Mouse (Mus musculus) heart, embryonic 11.5 days (tissue): Measurements from ENCODE around the gene Cemip. TPM values are rescaled to one million over a fixed set of nuclear protein-coding genes. Genes with fewer than 3 reads are reported as not detected.

Source experiments
- ATAC-seq: fragments of 200-750 bp; cut with Nextera tagmentation; replicated peaks from 2 replicates; pipeline ENCODE4 v1.8.0; 2017; ENCODE audit warnings: moderate library complexity; ENCODE audit not compliant: insufficient number of reproducible peaks, low FRiP score, low TSS enrichment
- H3K27ac ChIP-seq: fragments of 300-500 bp; sonication (generic); 2 replicates; pipeline ENCODE4 v1.5.1; 2014; ENCODE audit warnings: mild to moderate bottlenecking, low read depth, low read length
- H3K27me3 ChIP-seq: fragments of 300-500 bp; sonication (generic); 2 replicates; pipeline ENCODE4 v1.6.1; 2014; ENCODE audit warnings: mild to moderate bottlenecking, low read length, mixed read lengths; ENCODE audit not compliant: control insufficient read depth, insufficient read depth
- H3K36me3 ChIP-seq: fragments of 300-500 bp; sonication (generic); 2 replicates; pipeline ENCODE4 v1.6.1; 2014; ENCODE audit warnings: mild to moderate bottlenecking, low read length, moderate library complexity, mixed read lengths; ENCODE audit not compliant: control insufficient read depth, insufficient read depth
- H3K4me1 ChIP-seq: fragments of 300-500 bp; sonication (generic); 2 replicates; pipeline ENCODE4 v1.6.1; 2014; ENCODE audit warnings: low read length; ENCODE audit not compliant: control insufficient read depth, insufficient read depth
- H3K4me2 ChIP-seq: fragments of 300-500 bp; sonication (generic); 2 replicates; pipeline ENCODE4 v1.6.1; 2014; ENCODE audit warnings: mild to moderate bottlenecking, moderate library complexity
- H3K4me3 ChIP-seq: fragments of 300-500 bp; sonication (generic); 2 replicates; pipeline ENCODE4 v1.5.1; 2014; ENCODE audit warnings: low read depth, low read length
- H3K9ac ChIP-seq: fragments of 300-500 bp; sonication (generic); 2 replicates; pipeline ENCODE4 v1.6.1; 2014; ENCODE audit warnings: mild to moderate bottlenecking, low read depth, low read length, moderate library complexity
- H3K9me3 ChIP-seq: fragments of 300-500 bp; sonication (generic); replicated peaks from 2 replicates; pipeline ENCODE4 v1.6.1; 2016; ENCODE audit warnings: low read length; ENCODE audit not compliant: control insufficient read depth
- WGBS: fragments of 180-500 bp; shearing (Covaris S2); extraction: QIAGEN DNeasy Blood & Tissue Kit; methylation state at CpG from one replicate; pipeline ENCODE4 v1.1.7; 2014; ENCODE audit not compliant: insufficient replicate concordance; 5-methylcytosine and 5-hydroxymethylcytosine counted together
- polyA plus RNA-seq: library from polyadenylated mRNA; unstranded; fragments of >200 nt; fragmentation: Nextera tagmentation; extraction: Ambion mirVana; gene quantifications from 2 replicates; pipeline ENCODE4 v1.2.1, GENCODE M21; 2014

Cemip gene
- polyA plus RNA-seq, 1 experiment from 2014 or later: 0.82 TPM

- ATAC-seq: no peak
- no peaks in the 10 kb centered on the region for H3K36me3 ChIP-seq
- no peak overlapping the region for H3K9ac ChIP-seq
- WGBS: 86% methylated on average over 7 of the region's 7 CpGs
- H3K27me3 ChIP-seq: no peaks in the 10 kb centered on the region
- H3K9me3 ChIP-seq: no peaks in the 10 kb centered on the region
- no peak overlapping the region for H3K27ac ChIP-seq
- H3K4me2 ChIP-seq: no peak overlapping the region
- no peaks in the 10 kb centered on the region for H3K4me1 ChIP-seq
- no peak overlapping the region for H3K4me3 ChIP-seq
Measured at GRCm38 (mm10) chr7:84053856-84054255, 32.4 kb downstream of the Cemip start.

- Histone ChIP-seq H3K4me2 (no peak overlapping the region), H3K27ac (no peak overlapping the region), H3K4me3 (no peak overlapping the region), H3K36me3 (no peaks in the 10 kb centered on the region), H3K4me1 (no peaks in the 10 kb centered on the region), H3K27me3 (no peaks in the 10 kb centered on the region), H3K9ac (no peak overlapping the region), H3K9me3 (no peaks in the 10 kb centered on the region)
- no peak for ATAC-seq
- WGBS: 80% methylated on average over 4 of the region's 4 CpGs
Measured at GRCm38 (mm10) chr7:84051423-84051822, 34.9 kb downstream of the Cemip start.

- 73% methylated on average over 4 of the region's 4 CpGs for WGBS
- H3K4me1 ChIP-seq: no peaks in the 10 kb centered on the region
- no peaks in the 10 kb centered on the region for H3K36me3 ChIP-seq
- no peaks in the 10 kb centered on the region for H3K9me3 ChIP-seq
- H3K27ac ChIP-seq: no peak overlapping the region
- H3K4me3 ChIP-seq: no peak overlapping the region
- H3K27me3 ChIP-seq: no peaks in the 10 kb centered on the region
- no peak overlapping the region for H3K9ac ChIP-seq
- ATAC-seq: no peak
- no peak overlapping the region for H3K4me2 ChIP-seq
Measured at GRCm38 (mm10) chr7:84045546-84045945, 40.8 kb downstream of the Cemip start.

GRCm38 (mm10) chr7:84044581-84045290 is 41.6 kb downstream of the Cemip start:
- Histone ChIP-seq H3K36me3 (no peaks in the 10 kb centered on the region), H3K9ac (no peak overlapping the region), H3K27me3 (no peaks in the 10 kb centered on the region), H3K4me2 (no peak overlapping the region), H3K9me3 (no peaks in the 10 kb centered on the region), H3K27ac (no peak overlapping the region), H3K4me3 (no peak overlapping the region), H3K4me1 (no peaks in the 10 kb centered on the region)
- 72% methylated on average over 4 of the region's 4 CpGs for WGBS
- ATAC-seq: no peak

DNA sequence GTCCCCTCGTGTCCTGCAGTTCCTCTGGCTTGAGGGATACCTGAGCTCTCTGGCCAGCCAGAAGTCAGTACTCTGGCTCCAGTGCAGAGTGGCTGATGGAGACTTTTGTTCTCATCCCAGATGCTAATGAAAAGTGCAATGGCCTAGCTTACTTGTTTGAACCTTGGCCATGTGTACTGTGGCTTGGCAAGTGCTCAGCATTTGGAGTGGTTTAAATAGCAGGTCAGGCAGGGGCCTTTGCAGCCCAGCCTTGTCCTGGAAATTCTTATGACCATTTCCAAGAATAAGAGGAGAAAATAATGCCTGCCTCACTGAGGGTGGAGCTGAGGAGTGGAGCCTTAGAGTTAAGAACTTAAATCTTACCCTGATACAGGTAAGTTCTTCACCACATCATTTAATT is 43.6 kb downstream of the Cemip start:
- Histone ChIP-seq H3K27me3 (no peaks in the 10 kb centered on the region), H3K4me2 (no peak overlapping the region), H3K36me3 (no peaks in the 10 kb centered on the region), H3K4me1 (no peaks in the 10 kb centered on the region), H3K4me3 (no peak overlapping the region), H3K27ac (no peak overlapping the region), H3K9ac (no peak overlapping the region), H3K9me3 (no peaks in the 10 kb centered on the region)
- WGBS: 53% methylated on average over 1 of the region's 1 CpGs
- no peak for ATAC-seq

- Histone ChIP-seq H3K9me3 (no peaks in the 10 kb centered on the region), H3K4me2 (no peak overlapping the region), H3K27ac (no peak overlapping the region), H3K27me3 (no peaks in the 10 kb centered on the region), H3K36me3 (no peaks in the 10 kb centered on the region), H3K4me1 (no peaks in the 10 kb centered on the region), H3K4me3 (no peak overlapping the region), H3K9ac (no peak overlapping the region)
- no peak for ATAC-seq
- 63% methylated on average over 8 of the region's 8 CpGs for WGBS
Measured at GRCm38 (mm10) chr7:84039856-84040522, 46.3 kb downstream of the Cemip start.

GRCm38 (mm10) chr7:84038642-84039041 is 47.7 kb downstream of the Cemip start:
- Histone ChIP-seq H3K4me1 (no peaks in the 10 kb centered on the region), H3K9ac (no peak overlapping the region), H3K4me3 (no peak overlapping the region), H3K4me2 (no peak overlapping the region), H3K27ac (no peak overlapping the region), H3K36me3 (no peaks in the 10 kb centered on the region), H3K9me3 (no peaks in the 10 kb centered on the region), H3K27me3 (no peaks in the 10 kb centered on the region)
- WGBS: 94% methylated on average over 10 of the region's 10 CpGs
- ATAC-seq: no peak

DNA sequence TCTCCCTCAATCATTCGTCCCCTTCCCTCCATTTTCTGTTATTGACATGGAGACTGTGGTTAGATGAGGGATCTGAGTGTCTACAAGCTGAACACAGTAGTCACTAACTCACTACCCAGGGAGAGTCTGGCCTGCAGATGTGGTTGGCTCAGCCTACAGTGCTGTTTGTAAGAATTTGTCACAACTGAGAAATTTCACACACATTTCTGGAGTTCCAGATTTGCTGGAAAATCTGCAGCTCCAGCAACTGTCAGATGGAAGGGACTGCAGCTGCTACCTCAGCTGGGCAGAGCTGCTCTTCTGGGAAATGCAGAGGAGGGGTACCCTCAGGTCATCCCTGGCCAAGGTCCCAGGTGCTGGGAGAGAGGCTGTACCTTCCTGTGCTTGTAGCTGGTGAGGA is 53.5 kb downstream of the Cemip start:
- Histone ChIP-seq H3K27me3 (no peaks in the 10 kb centered on the region), H3K36me3 (no peaks in the 10 kb centered on the region)
- 81% methylated on average over 1 of the region's 1 CpGs for WGBS

More for the DNA sequence above, 53.5 kb downstream of the Cemip start:
- Histone ChIP-seq H3K9me3 (no peaks in the 10 kb centered on the region), H3K4me3 (no peak overlapping the region), H3K9ac (no peak overlapping the region), H3K4me1 (no peaks in the 10 kb centered on the region), H3K4me2 (no peak overlapping the region), H3K27ac (no peak overlapping the region)
- no peak for ATAC-seq
